Mouse (Mus musculus) CH12.LX (cell line): ENCODE results near the gene Cyfip2.

ENCODE experiments used
- ELF1 ChIP-seq: IDR thresholded peaks from 2 replicates; pipeline ENCODE4 v1.6.1; 2014; ENCODE audit warnings: low read depth, mild to moderate bottlenecking, inconsistent platforms, low read length, improper control_type of control experiment
- MXI1 ChIP-seq: IDR thresholded peaks from 2 replicates; pipeline ENCODE4 v1.6.1; 2011; ENCODE audit warnings: mild to moderate bottlenecking, low read depth, low read length, improper control_type of control experiment
- POLR2A ChIP-seq: IDR thresholded peaks from 2 replicates; pipeline ENCODE4 v1.6.1; 2011; ENCODE audit warnings: low read depth, mild to moderate bottlenecking, improper control_type of control experiment, low read length
- ZNF384 ChIP-seq: IDR thresholded peaks from 2 replicates; pipeline ENCODE4 v1.6.1; 2012; ENCODE audit warnings: low read depth, low read length, improper control_type of control experiment, inconsistent platforms

- TF ChIP-seq MXI1 (peak; percentile 39; the same call in 1 of the 2 replicates), ELF1 (no peak), POLR2A (no peak), ZNF384 (no peak)
Measured at GRCm38 (mm10) chr11:46310647-46311063, 2.0 kb downstream of the Cyfip2 start.
